Mouse (Mus musculus): ENCODE results near the gene C130050O18Rik. TPM values are rescaled to one million over a fixed set of nuclear protein-coding genes. Genes with fewer than 3 reads are reported as not detected.

Gene C130050O18Rik
- polyA plus RNA-seq, 1 experiment from 2014 or later: 0.18 TPM

DNA sequence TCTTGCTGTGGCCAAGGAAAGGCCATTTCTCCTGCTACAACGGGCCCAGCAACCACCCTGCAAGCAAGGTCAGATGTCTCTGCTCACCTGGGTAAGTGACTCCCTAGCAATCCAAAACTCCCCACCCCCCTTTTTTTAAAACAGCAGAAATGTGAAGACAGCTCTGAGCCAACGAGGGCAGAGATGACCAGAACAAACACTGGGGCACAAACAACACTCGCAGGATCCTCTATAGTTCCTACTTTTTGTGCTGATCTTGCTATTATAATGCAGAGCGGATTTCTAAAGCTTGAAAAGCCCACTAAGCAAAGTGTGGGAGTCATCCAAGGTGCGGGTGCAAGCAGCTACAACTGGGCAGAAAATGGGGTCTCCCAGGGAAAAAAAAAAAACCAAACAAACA is 34.0 kb upstream of the C130050O18Rik start:
- Histone ChIP-seq H3K27me3 (replicated peaks) (no peaks in the 10 kb centered on the region), H3K4me2 (peak overlapping the region; percentile 70), H3K27ac (no peak overlapping the region), H3K36me3 (replicated peaks) (no peaks in the 10 kb centered on the region), H3K4me3 (peak overlapping the region; percentile 64; the same call in 1 of the 2 replicates), H3K9me3 (no peaks in the 10 kb centered on the region), H3K4me1 (peaks cover 16% of the 10 kb centered on the region), H3K9ac (peak overlapping the region; percentile 83; the same call in 1 of the 2 replicates)
- ATAC-seq (replicated peaks): no peak
- 55% methylated on average over 5 of the region's 5 CpGs for WGBS

DNA sequence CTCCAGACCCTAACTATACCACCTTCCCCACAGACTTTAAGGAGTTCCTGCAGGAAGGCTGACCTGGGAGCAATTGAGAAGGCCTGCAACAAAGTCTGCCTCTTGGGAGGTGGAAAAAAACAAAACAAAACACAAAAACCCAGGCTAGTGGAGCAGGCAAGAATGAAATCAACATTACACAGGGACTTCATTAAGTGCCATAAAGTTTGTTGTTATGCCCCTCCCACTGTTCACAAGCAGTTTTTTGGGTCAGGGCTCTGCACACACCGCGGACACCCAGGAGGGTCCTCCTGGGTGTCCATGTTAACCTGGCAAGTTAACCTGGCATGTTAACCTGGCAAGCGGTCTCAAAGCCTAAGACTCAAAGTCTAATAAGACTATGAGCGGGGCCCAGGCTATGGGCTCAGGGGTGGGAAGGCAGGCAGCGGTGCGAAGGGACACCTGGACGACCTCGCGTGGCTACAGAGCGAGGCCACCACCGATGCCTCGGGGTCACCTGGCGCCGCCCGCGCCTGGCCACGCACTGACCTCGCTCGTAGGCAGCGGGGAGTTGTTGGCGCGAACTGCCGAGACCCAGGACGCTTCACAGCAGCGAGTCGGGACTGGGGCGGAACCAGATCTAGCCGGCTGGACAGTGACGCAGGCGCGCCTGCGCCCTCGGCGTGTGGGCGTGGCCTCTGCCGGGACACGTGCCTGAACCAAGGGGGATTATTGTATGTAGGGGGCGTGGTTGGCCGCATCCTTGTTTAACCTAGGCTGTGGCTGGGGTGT is 33.3 kb upstream of the C130050O18Rik start:
- ATAC-seq (replicated peaks): peak; percentile 95
- Histone ChIP-seq H3K9me3 (no peaks in the 10 kb centered on the region), H3K27me3 (replicated peaks) (no peaks in the 10 kb centered on the region), H3K36me3 (replicated peaks) (no peaks in the 10 kb centered on the region), H3K4me3 (peak overlapping the region; percentile 64), H3K4me1 (peaks cover 16% of the 10 kb centered on the region), H3K27ac (peak overlapping the region; percentile 83), H3K4me2 (peak overlapping the region; percentile 70), H3K9ac (peak overlapping the region; percentile 83)
- 2% methylated on average over 39 of the region's 39 CpGs for WGBS

DNA sequence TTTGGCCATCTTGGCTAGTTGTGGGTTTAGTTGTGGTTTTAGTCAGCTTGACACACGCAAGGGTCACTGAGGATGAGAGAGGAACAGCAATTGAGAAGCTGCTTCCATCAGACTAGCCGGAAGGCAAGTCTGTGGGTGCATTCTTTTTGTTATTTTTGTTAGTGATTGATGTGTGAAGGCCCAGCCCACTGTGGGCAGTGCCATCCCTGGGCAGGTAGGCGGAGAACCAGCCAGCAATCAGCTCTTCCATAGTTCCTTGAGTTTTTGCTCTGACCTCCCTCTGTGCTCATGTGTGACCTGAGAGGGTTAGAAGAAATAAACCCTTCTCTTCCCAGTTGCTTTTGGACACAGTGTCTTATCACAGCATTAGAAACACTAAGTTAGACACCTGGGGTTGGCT is 32.0 kb upstream of the C130050O18Rik start:
- no peak overlapping the region for H3K4me2 ChIP-seq
- 77% methylated on average over 3 of the region's 3 CpGs for WGBS
- no peaks in the 10 kb centered on the region for H3K9me3 ChIP-seq
- no peak overlapping the region for H3K4me3 ChIP-seq
- H3K36me3 ChIP-seq (replicated peaks): no peaks in the 10 kb centered on the region
- H3K27ac ChIP-seq: no peak overlapping the region
- no peak for ATAC-seq (replicated peaks)
- H3K9ac ChIP-seq: peak overlapping the region; percentile 83; the same call in 1 of the 2 replicates
- peaks cover 16% of the 10 kb centered on the region for H3K4me1 ChIP-seq
- H3K27me3 ChIP-seq (replicated peaks): no peaks in the 10 kb centered on the region

DNA sequence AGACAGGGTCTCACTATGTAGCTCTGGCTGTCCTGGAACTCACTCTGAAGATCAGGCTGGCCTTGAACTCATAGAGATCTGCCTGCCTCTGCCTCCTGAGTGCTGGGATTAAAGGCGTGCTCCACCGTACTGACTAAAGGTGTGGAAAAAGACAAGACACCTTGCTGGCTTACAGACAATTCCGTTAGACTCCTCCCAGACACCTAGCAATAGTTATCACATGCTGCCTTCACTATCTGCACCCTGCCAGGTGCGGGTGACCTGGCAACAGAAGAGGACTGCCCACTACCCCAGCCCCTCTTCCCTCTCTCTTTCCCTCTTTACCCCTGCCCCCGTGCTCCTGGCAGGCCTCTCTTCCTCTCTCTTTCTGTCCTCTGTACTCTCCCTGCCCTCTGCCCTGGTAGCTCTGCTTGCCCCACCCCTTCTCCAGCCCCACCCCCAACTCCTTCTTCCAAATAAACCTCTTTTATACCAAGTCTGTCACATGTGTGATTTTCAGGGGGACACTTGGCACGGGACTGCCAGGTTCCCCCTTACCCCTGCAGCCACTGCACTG is 31.1 kb upstream of the C130050O18Rik start:
- no peak for ATAC-seq (replicated peaks)
- Histone ChIP-seq H3K4me1 (peaks cover 16% of the 10 kb centered on the region), H3K9ac (no peak overlapping the region), H3K9me3 (no peaks in the 10 kb centered on the region), H3K27me3 (replicated peaks) (no peaks in the 10 kb centered on the region), H3K36me3 (replicated peaks) (no peaks in the 10 kb centered on the region), H3K4me3 (no peak overlapping the region), H3K4me2 (no peak overlapping the region), H3K27ac (no peak overlapping the region)
- 89% methylated on average over 6 of the region's 6 CpGs for WGBS

DNA sequence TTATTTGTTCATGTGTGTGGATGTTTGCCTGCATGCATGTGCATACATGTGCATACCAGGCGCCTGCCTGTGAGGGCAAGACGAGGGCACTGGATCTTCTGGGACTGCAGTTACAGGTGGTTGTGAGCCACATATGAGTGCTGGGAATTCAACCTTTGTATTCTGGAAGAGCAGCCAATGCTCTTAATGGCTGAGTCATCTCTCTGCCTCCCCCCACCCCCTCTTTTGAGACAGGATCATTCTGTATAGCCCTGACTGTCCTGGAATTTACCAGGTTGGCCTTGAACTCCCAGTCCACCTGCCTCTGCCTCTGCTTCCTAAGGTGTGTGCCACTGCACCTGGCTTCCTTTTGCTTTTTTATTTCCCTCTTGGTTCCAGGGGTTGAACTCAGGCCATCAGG is 30.2 kb upstream of the C130050O18Rik start:
- Histone ChIP-seq H3K27me3 (replicated peaks) (no peaks in the 10 kb centered on the region), H3K4me2 (no peak overlapping the region), H3K4me1 (peaks cover 16% of the 10 kb centered on the region), H3K27ac (no peak overlapping the region), H3K9ac (no peak overlapping the region), H3K4me3 (no peak overlapping the region), H3K9me3 (no peaks in the 10 kb centered on the region), H3K36me3 (replicated peaks) (no peaks in the 10 kb centered on the region)
- WGBS: 88% methylated on average over 2 of the region's 2 CpGs
- no peak for ATAC-seq (replicated peaks)

DNA sequence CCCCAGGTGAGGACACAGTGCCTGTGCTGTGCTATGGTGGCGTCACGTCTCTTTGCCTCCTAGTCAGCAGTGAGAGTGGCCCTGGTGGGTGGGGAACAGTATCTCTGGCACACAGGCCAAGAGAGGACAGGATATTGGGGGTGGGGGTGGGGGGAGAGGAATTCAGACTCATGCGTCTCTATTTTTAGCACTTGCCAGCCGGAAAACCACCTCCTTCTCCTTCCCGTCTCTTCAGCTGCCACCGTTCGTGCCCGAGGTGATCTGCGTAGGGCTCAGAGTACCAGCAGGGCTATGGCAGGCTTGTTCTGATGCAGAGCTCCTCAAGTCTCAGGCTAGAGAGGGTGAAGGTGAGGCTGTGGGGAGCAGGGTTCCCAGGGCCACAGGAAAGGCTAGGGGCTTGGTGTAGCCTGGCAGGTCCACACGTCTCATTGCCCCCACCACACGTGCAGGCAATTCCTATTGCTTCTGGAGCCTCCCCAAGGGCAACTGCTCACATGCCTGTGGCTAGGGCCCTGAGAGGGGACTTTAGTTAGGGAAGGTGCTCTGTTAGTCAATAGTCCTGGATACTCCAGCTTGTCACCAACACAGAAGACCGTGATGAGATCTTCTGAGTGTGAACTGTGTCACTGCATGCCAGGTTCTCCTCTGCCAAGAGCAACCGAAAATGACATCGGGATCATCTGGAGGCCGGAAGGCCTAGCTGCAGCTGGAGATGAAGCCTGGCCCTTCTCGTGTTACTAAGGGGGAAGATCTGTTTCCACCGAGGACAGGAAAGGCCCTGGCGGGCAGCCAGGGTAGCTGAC is 27.4 kb upstream of the C130050O18Rik start, which contains the start of gene Gpr146:
TSS of gene Gpr146 (plus strand) at position 230 of the 803 bp plus-strand sequence.
- peaks cover 17% of the 10 kb centered on the region for H3K4me1 ChIP-seq
- whole genome bisulfite sequencing: 81% methylated on average over 18 of the region's 18 CpGs
- no peak within 1 kb of the TSS for H3K27ac ChIP-seq
- H3K4me2 ChIP-seq: no peak within 1 kb of the TSS
- H3K27me3 ChIP-seq (replicated peaks): no peaks in the 10 kb centered on the region
- ATAC-seq (replicated peaks): no peak
- H3K4me3 ChIP-seq: no peak within 1 kb of the TSS
- H3K36me3 ChIP-seq (replicated peaks): no peaks in the 10 kb centered on the region
- no peaks in the 10 kb centered on the region for H3K9me3 ChIP-seq
- H3K9ac ChIP-seq: no peak within 1 kb of the TSS

DNA sequence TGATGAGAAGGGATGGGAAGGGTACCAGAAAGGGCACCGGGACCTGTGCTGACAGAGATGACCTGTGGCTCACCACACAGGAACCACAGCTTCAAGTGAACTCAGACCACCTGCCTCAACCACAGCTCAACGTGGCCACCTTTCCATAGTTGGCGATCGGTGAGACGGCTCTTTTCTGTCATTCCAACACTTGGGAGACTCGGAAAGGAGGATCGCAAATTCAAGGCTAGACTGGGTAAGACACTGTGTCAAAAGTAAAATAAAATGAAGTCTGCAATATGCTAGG is 26.9 kb upstream of the C130050O18Rik start:
- H3K9me3 ChIP-seq: no peaks in the 10 kb centered on the region
- H3K9ac ChIP-seq: no peak overlapping the region
- no peak overlapping the region for H3K4me2 ChIP-seq
- WGBS: 92% methylated on average over 7 of the region's 7 CpGs
- H3K27ac ChIP-seq: no peak overlapping the region
- peaks cover 16% of the 10 kb centered on the region for H3K4me1 ChIP-seq
- no peaks in the 10 kb centered on the region for H3K36me3 ChIP-seq (replicated peaks)
- ATAC-seq (replicated peaks): no peak
- no peak overlapping the region for H3K4me3 ChIP-seq
- H3K27me3 ChIP-seq (replicated peaks): no peaks in the 10 kb centered on the region

DNA sequence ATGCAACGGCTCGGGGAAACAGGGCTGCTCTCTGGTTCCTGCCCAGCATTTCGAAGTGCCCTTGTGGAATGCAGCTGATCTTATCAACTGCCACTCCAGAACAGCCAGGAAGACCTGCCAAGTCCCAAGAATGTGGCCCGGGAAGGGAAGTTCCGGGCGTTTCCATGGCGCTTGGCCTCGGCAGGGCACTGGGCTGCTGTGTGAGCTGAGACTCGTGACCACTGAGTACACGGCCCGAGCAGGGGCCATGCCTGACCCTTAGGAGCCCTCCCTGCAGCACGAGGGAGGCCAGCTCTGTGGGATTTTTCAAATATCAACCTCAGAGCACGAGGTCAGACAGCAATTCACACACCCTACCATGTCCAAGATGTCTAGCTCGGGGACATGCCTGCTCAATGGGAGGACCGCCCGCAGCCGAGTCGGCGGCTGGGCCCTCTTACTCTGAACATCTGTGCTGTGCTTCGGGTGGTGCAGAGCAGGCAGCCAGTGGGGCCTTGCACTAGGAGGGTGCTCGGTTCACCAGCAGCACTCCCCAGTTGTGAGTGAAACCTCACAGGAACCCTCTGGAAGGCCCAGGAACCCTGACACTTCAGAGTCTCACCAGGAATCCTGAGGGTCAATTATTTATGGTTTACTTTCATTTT is 26.0 kb upstream of the C130050O18Rik start:
- no peak overlapping the region for H3K4me2 ChIP-seq
- H3K4me1 ChIP-seq: peaks cover 16% of the 10 kb centered on the region
- peak overlapping the region; percentile 13; the same call in 1 of the 2 replicates for H3K27ac ChIP-seq
- ATAC-seq (replicated peaks): no peak
- H3K9me3 ChIP-seq: no peaks in the 10 kb centered on the region
- H3K36me3 ChIP-seq (replicated peaks): no peaks in the 10 kb centered on the region
- 51% methylated on average over 21 of the region's 21 CpGs for WGBS
- H3K27me3 ChIP-seq (replicated peaks): no peaks in the 10 kb centered on the region
- H3K9ac ChIP-seq: no peak overlapping the region
- no peak overlapping the region for H3K4me3 ChIP-seq

DNA sequence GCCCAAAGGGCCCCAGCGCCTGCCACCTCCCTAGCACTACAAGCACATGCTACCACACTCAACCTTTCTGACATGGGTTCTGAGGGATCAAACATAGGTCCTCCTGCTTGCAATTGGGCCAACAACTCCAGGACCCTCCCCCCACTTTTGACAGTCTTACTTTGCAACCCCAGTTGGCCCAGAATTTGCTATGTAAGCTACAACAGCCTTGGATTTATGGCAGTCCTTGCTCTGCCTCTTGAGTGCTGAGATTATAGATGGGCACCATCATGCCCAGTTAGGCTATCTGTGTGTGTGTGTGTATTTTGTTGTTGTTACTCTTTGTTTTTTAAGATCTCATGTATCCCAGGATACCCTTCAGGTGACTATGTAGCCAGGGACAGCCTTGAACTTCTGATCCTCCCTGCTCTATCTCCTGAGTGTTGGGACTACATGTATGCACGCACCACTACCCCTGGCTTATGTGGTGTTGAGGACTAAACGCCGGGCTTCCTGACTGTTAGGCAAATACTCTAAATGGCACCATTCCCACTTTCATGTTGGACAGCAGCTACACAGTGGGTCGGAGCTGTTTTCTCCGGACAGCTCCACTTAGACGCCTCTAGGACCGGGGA is 25.2 kb upstream of the C130050O18Rik start:
- H3K36me3 ChIP-seq (replicated peaks): no peaks in the 10 kb centered on the region
- H3K27me3 ChIP-seq (replicated peaks): no peaks in the 10 kb centered on the region
- H3K9ac ChIP-seq: peak overlapping the region; percentile 70; the same call in 1 of the 2 replicates
- H3K4me2 ChIP-seq: peak overlapping the region; percentile 96
- 22% methylated on average over 8 of the region's 8 CpGs for WGBS
- no peak for ATAC-seq (replicated peaks)
- H3K9me3 ChIP-seq: no peaks in the 10 kb centered on the region
- peaks cover 16% of the 10 kb centered on the region for H3K4me1 ChIP-seq
- 0 out of 2 replicates have a peak overlapping the region, but pooled peaks have one; percentile 40 for H3K27ac ChIP-seq
- peak overlapping the region; percentile 70 for H3K4me3 ChIP-seq

DNA sequence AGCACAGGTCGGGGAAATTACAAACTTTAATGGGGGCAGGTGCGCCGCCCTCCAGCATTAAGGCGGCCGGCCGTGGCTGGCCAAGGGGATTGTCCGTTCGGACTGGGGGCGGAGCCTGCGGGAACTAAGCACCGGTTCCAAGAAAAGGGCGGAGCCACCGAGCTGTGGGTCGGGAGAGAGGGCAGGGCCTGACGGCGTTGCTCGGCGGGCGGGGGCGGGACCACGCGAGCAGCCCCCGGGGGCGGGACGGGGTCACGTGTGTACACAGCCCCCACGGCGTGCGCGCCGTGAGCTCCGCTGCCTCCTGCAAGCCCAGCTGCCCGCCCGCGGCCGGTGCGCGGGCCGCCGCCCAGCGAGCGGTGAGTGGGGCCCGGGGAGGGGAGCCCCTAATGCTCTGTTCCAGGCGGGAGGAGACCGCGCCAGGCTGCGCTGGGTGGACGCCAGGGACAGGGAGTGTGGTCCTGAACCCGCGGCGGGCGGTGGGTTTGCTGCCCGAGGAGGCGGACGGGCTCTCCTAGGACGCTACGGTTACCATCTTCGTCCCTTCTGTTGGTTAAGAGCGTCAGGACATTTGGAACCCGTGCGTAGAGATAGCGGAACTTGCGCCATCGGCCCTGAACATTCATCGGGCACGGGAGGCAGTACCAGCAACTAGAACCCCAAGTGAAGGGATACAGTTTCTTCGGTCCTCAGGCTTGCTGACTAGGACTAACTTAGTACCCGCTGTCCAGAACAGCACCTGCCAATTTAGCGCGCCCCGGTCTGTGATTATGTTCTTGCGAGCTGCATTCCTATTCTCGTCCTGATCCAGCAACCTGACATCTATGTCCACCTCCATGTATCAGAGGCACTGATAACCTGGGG is 24.5 kb upstream of the C130050O18Rik start:
- Histone ChIP-seq H3K9ac (peak overlapping the region; percentile 70), H3K27me3 (replicated peaks) (no peaks in the 10 kb centered on the region), H3K4me3 (peak overlapping the region; percentile 70), H3K4me1 (peaks cover 16% of the 10 kb centered on the region), H3K4me2 (peak overlapping the region; percentile 96), H3K9me3 (no peaks in the 10 kb centered on the region), H3K36me3 (replicated peaks) (no peaks in the 10 kb centered on the region), H3K27ac (peak overlapping the region; percentile 46)
- under 1% methylated on average over 73 of the region's 73 CpGs for WGBS
- ATAC-seq (replicated peaks): peak; percentile 60

Data from midbrain, embryonic 15.5 days (tissue).